Mouse (Mus musculus) midbrain, embryonic 14.5 days (tissue): ENCODE results near the gene Stx7. TPM values are rescaled to one million over a fixed set of nuclear protein-coding genes. Genes with fewer than 3 reads are reported as not detected.
A peak's percentile ranks its signal among the peaks of the same experiment; 100 is the strongest.

Source experiments
- ATAC-seq: fragments of 200-750 bp; cut with Nextera tagmentation; 2 replicates; pipeline ENCODE4 v1.8.0; 2017; ENCODE audit warnings: moderate number of reproducible peaks, moderate library complexity; ENCODE audit not compliant: low FRiP score, low TSS enrichment
- DNase-seq: peaks from one replicate; pipeline ENCODE4 v3.0.0-alpha.2; 2015
- H3K27ac ChIP-seq: fragments of 300-500 bp; sonication (generic); replicated peaks from 2 replicates; pipeline ENCODE4 v1.5.1; 2014; ENCODE audit warnings: mild to moderate bottlenecking, low read depth, low read length, moderate library complexity
- H3K27me3 ChIP-seq: fragments of 300-500 bp; sonication (generic); 2 replicates; pipeline ENCODE4 v1.6.1; 2014; ENCODE audit warnings: low read length, control low read depth, mixed read lengths; ENCODE audit not compliant: control insufficient read depth, insufficient read depth
- H3K36me3 ChIP-seq: fragments of 300-500 bp; sonication (generic); 2 replicates; pipeline ENCODE4 v1.6.1; 2014; ENCODE audit warnings: low read length, control low read depth; ENCODE audit not compliant: control insufficient read depth, insufficient read depth
- H3K4me1 ChIP-seq: fragments of 300-500 bp; sonication (generic); 2 replicates; pipeline ENCODE4 v1.6.1; 2014; ENCODE audit warnings: mild to moderate bottlenecking, antibody characterized with exemption, low read length, control low read depth; ENCODE audit not compliant: control insufficient read depth, insufficient read depth
- H3K4me2 ChIP-seq: fragments of 300-500 bp; sonication (generic); 2 replicates; pipeline ENCODE4 v1.6.1; 2014; ENCODE audit warnings: mild to moderate bottlenecking, low read length, moderate library complexity
- H3K4me3 ChIP-seq: fragments of 300-500 bp; sonication (generic); replicated peaks from 2 replicates; pipeline ENCODE4 v1.5.1; 2014; ENCODE audit warnings: low read depth, low read length
- H3K9ac ChIP-seq: fragments of 300-500 bp; sonication (generic); replicated peaks from 2 replicates; pipeline ENCODE4 v1.6.1; 2014; ENCODE audit warnings: mild to moderate bottlenecking, low read length, moderate library complexity
- H3K9me3 ChIP-seq: fragments of 300-500 bp; sonication (generic); 2 replicates; pipeline ENCODE4 v1.6.1; 2016; ENCODE audit warnings: low read length, control low read depth, mixed read lengths; ENCODE audit not compliant: control insufficient read depth
- WGBS: fragments of 180-500 bp; shearing (Covaris S2); extraction: QIAGEN DNeasy Blood & Tissue Kit; methylation state at CpG from one replicate; pipeline ENCODE4 v1.1.7; 2014; 5-methylcytosine and 5-hydroxymethylcytosine counted together
- polyA plus RNA-seq: library from polyadenylated mRNA; unstranded; fragments of >200 nt; fragmentation: Nextera tagmentation; extraction: Ambion mirVana; gene quantifications from 2 replicates; pipeline ENCODE4 v1.2.1, GENCODE M21; 2014

Gene Stx7
- polyA plus RNA-seq, 1 experiment from 2014 or later: 358 TPM

- no peak overlapping the region for H3K27ac ChIP-seq
- DNase-seq: no peak
- H3K4me3 ChIP-seq: no peak overlapping the region
- H3K9me3 ChIP-seq: no peaks in the 10 kb centered on the region
- H3K9ac ChIP-seq: no peak overlapping the region
- H3K36me3 ChIP-seq: no peaks in the 10 kb centered on the region
- H3K4me2 ChIP-seq: no peak overlapping the region
- 9% methylated on average over 5 of the region's 5 CpGs for WGBS
- H3K4me1 ChIP-seq: no peaks in the 10 kb centered on the region
- no peak for ATAC-seq
- H3K27me3 ChIP-seq: no peaks in the 10 kb centered on the region
These were observed 16.8 kb upstream of the Stx7 start for GRCm38 (mm10) chr10:24132273-24132672.

- Histone ChIP-seq H3K36me3 (no peaks in the 10 kb centered on the region), H3K4me2 (no peak overlapping the region), H3K27me3 (no peaks in the 10 kb centered on the region), H3K4me1 (no peaks in the 10 kb centered on the region), H3K27ac (no peak overlapping the region), H3K9me3 (no peaks in the 10 kb centered on the region), H3K9ac (no peak overlapping the region), H3K4me3 (no peak overlapping the region)
- no peak for ATAC-seq
- no peak for DNase-seq
- 60% methylated on average over 2 of the region's 2 CpGs for WGBS
These were observed 16.0 kb upstream of the Stx7 start for GRCm38 (mm10) chr10:24133132-24133531.

- H3K4me3 ChIP-seq: no peak overlapping the region
- ATAC-seq (no peak), DNase-seq (no peak)
- H3K4me2 ChIP-seq: no peak overlapping the region
- no peak overlapping the region for H3K9ac ChIP-seq
- no peak overlapping the region for H3K27ac ChIP-seq
- no peaks in the 10 kb centered on the region for H3K4me1 ChIP-seq
- no peaks in the 10 kb centered on the region for H3K27me3 ChIP-seq
- 71% methylated on average over 7 of the region's 7 CpGs for whole genome bisulfite sequencing
- H3K36me3 ChIP-seq: no peaks in the 10 kb centered on the region
- H3K9me3 ChIP-seq: no peaks in the 10 kb centered on the region
These were observed 14.9 kb upstream of the Stx7 start for GRCm38 (mm10) chr10:24134071-24134645.

GRCm38 (mm10) chr10:24138623-24139261 lies 10.4 kb upstream of the Stx7 start:
- Histone ChIP-seq H3K9me3 (no peaks in the 10 kb centered on the region), H3K27ac (no peak overlapping the region), H3K27me3 (no peaks in the 10 kb centered on the region), H3K9ac (no peak overlapping the region), H3K36me3 (no peaks in the 10 kb centered on the region), H3K4me1 (no peaks in the 10 kb centered on the region), H3K4me3 (no peak overlapping the region), H3K4me2 (no peak overlapping the region)
- no peak for ATAC-seq
- no peak for DNase-seq
- WGBS: 81% methylated on average over 2 of the region's 2 CpGs

- no peak for DNase-seq
- no peak overlapping the region for H3K4me3 ChIP-seq
- H3K36me3 ChIP-seq: no peaks in the 10 kb centered on the region
- no peak overlapping the region for H3K27ac ChIP-seq
- H3K4me2 ChIP-seq: no peak overlapping the region
- H3K9ac ChIP-seq: no peak overlapping the region
- H3K9me3 ChIP-seq: no peaks in the 10 kb centered on the region
- ATAC-seq: no peak
- no peaks in the 10 kb centered on the region for H3K27me3 ChIP-seq
- H3K4me1 ChIP-seq: no peaks in the 10 kb centered on the region
- 90% methylated on average over 3 of the region's 3 CpGs for WGBS
These were observed 6.4 kb upstream of the Stx7 start for GRCm38 (mm10) chr10:24142735-24143134.

GRCm38 (mm10) chr10:24150086-24150485 lies 984 bp downstream of the Stx7 start:
- no peak overlapping the region for H3K27ac ChIP-seq
- peak overlapping the region; percentile 71 for H3K4me3 ChIP-seq
- peak; percentile 30 for DNase-seq
- peaks cover 8% of the 10 kb centered on the region for H3K36me3 ChIP-seq
- peaks cover 13% of the 10 kb centered on the region; the same call in 1 of the 2 replicates for H3K4me1 ChIP-seq
- WGBS: 56% methylated on average over 7 of the region's 7 CpGs
- H3K9me3 ChIP-seq: no peaks in the 10 kb centered on the region
- peak overlapping the region; percentile 57 for H3K4me2 ChIP-seq
- no peak overlapping the region; the same call in 1 of the 2 replicates for H3K9ac ChIP-seq
- no peaks in the 10 kb centered on the region for H3K27me3 ChIP-seq
- no peak for ATAC-seq

- Histone ChIP-seq H3K9ac (no peak overlapping the region), H3K27me3 (no peaks in the 10 kb centered on the region), H3K9me3 (no peaks in the 10 kb centered on the region), H3K4me3 (no peak overlapping the region), H3K36me3 (peaks cover 35% of the 10 kb centered on the region), H3K4me1 (0 out of 2 replicates have a peak, but pooled peaks cover 7% of the 10 kb centered on the region), H3K4me2 (no peak overlapping the region), H3K27ac (no peak overlapping the region)
- 97% methylated on average over 12 of the region's 12 CpGs for WGBS
- DNase-seq (no peak), ATAC-seq (0 out of 2 replicates have a peak, but pooled peaks have one; percentile 35)
These were observed 9.6 kb downstream of the Stx7 start for GRCm38 (mm10) chr10:24158470-24159254.

- H3K4me1 ChIP-seq: peaks cover 11% of the 10 kb centered on the region
- H3K27me3 ChIP-seq: no peaks in the 10 kb centered on the region
- no peak overlapping the region for H3K9ac ChIP-seq
- no peak overlapping the region for H3K4me2 ChIP-seq
- DNase-seq: no peak
- no peak overlapping the region for H3K27ac ChIP-seq
- 75% methylated on average over 5 of the region's 5 CpGs for WGBS
- H3K4me3 ChIP-seq: no peak overlapping the region
- no peak for ATAC-seq
- H3K9me3 ChIP-seq: no peaks in the 10 kb centered on the region
- H3K36me3 ChIP-seq: peaks cover 35% of the 10 kb centered on the region
These were observed 10.5 kb downstream of the Stx7 start for GRCm38 (mm10) chr10:24159575-24159974.
